Mouse (Mus musculus): Measurements from ENCODE around the gene Unc5c. TPM values are rescaled to one million over a fixed set of nuclear protein-coding genes. Genes with fewer than 3 reads are reported as not detected.

Unc5c gene
- polyA plus RNA-seq (2015; fragmentation: Nextera tagmentation; extraction: Ambion mirVana), result 7.0 and 9.1 TPM in 2 replicates

DNA sequence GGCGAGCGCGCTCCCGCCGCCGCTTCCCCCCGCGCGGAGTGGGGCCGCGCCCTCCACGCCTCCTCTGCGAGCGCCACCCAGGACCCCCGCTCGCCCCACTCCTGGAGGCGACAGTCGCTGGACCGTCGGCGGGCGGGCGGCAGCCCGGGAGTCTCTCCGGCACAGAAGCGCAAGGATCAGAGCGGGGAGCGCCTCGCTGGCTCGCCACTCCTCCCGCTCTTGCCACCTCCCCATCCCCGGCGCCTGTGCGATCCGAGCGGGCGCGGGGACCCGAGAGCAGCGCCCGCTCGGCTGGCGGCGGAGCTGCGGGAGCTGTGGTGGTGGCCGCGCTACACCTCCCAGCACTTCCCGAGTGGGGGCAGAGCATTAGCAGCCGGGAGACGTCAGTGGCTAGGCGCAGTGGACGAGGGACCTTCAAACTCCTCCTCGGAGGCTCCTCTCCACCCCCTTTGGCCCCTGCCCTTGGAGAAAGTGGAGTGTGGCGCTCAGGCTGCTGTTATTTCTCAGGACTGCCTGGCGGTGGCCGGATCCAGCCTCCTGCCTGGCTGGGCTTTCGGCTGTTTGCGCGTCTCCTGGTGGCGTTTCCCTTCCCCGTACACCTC is at the start of gene Unc5c:
Unc5c (plus strand) TSS at position 113 of the 602 bp plus-strand sequence.
- Histone ChIP-seq H3K4me1 (peaks cover 7% of the 10 kb centered on the region; the same call in 1 of the 2 replicates), H3K4me2 (peak within 1 kb of the TSS; percentile 90), H3K4me3 (replicated peaks) (peak within 1 kb of the TSS; percentile 65), H3K36me3 (no peaks in the 10 kb centered on the region), H3K9ac (peak within 1 kb of the TSS; percentile 35; the same call in 1 of the 2 replicates), H3K9me3 (no peaks in the 10 kb centered on the region), H3K27ac (peak within 1 kb of the TSS; percentile 79), H3K27me3 (replicated peaks) (peaks cover 15% of the 10 kb centered on the region)
- ATAC-seq (ENCODE audit: insufficient read depth, low FRiP score, low read depth), result peak; percentile 84
- WGBS, result 1% methylated on average over 52 of the region's 61 CpGs

DNA sequence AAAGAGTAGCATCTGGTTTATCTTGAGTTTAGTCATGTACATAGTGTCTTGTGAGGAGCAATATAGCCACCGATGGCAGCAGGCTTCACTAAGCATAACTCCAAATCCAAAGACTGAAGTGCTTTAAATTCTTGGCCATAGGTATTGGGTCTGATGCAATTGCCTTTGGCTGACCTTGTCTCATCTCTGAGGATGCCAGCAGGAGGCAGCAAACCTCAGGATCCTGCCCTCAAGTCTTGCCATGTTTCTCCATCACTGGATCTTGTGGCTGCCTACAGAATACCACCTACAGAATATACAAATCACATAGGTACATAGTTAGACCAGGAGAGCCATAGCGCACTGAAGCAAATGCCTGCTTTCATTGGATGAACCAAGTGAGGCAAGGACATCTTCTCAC is 7.5 kb upstream of the Unc5c start:
- no peak for ATAC-seq (ENCODE audit: insufficient read depth, low FRiP score, low read depth)
- Histone ChIP-seq H3K9me3 (no peaks in the 10 kb centered on the region), H3K27me3 (replicated peaks) (no peaks in the 10 kb centered on the region), H3K9ac (no peak overlapping the region), H3K36me3 (no peaks in the 10 kb centered on the region), H3K27ac (no peak overlapping the region), H3K4me1 (no peaks in the 10 kb centered on the region), H3K4me2 (no peak overlapping the region), H3K4me3 (replicated peaks) (no peak overlapping the region)
- WGBS, result 94% methylated on average over 2 of the region's 2 CpGs

DNA sequence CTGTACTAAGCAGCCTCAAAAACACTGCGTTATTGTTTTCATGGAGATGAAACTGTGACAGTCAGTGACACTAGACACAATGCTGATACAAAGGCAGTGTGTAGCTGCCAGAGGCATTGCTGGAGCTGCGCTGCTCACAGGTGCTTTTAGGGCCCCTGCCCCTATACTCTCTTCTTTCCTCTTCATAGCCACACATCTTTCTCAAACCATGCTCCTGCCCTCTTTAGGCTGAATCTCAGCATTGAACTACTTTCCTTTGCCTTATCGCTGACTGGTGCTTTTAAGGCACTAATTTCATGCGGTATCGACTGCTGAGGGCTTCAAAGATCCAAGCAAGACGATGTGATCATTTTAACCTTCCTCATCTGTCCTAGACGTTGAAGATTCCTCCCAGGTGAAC is 2.5 kb upstream of the Unc5c start:
- no peak overlapping the region for H3K4me2 ChIP-seq
- H3K9me3 ChIP-seq, result no peaks in the 10 kb centered on the region
- H3K27me3 ChIP-seq (replicated peaks), result peaks cover 15% of the 10 kb centered on the region
- no peak overlapping the region for H3K4me3 ChIP-seq (replicated peaks)
- no peak overlapping the region for H3K9ac ChIP-seq
- peaks cover 7% of the 10 kb centered on the region; the same call in 1 of the 2 replicates for H3K4me1 ChIP-seq
- no peaks in the 10 kb centered on the region for H3K36me3 ChIP-seq
- 74% methylated on average over 7 of the region's 7 CpGs for WGBS
- no peak for ATAC-seq (ENCODE audit: insufficient read depth, low FRiP score, low read depth)
- no peak overlapping the region for H3K27ac ChIP-seq

DNA sequence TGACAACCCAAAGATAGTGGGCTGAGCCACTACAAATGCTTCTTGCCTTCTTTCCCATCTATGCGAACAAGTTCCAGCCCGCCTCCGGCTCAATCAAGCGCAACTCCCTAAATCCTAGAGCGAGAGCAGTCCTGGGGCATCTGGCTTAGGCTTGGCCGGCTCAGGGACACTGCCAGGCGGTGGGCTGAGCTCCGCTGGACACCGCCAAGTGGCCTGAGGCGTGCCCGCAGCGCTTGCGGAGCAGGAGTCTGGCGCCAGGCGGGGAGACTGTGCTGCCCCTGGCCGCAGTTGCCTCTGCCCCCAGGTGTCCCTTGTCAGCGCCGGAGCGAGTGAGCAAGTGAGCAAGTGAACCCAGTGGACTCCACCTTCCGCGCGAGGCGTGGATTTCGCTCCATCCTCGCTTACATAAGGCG is 319 bp upstream of the Unc5c start:
- peak overlapping the region; percentile 90 for H3K4me2 ChIP-seq
- peak overlapping the region; percentile 65 for H3K4me3 ChIP-seq (replicated peaks)
- no peaks in the 10 kb centered on the region for H3K36me3 ChIP-seq
- 1% methylated on average over 26 of the region's 26 CpGs for WGBS
- peak overlapping the region; percentile 79 for H3K27ac ChIP-seq
- peaks cover 15% of the 10 kb centered on the region for H3K27me3 ChIP-seq (replicated peaks)
- ATAC-seq (ENCODE audit: insufficient read depth, low FRiP score, low read depth), result peak; percentile 37
- H3K4me1 ChIP-seq, result peaks cover 7% of the 10 kb centered on the region; the same call in 1 of the 2 replicates
- H3K9ac ChIP-seq, result peak overlapping the region; percentile 33; the same call in 1 of the 2 replicates
- no peaks in the 10 kb centered on the region for H3K9me3 ChIP-seq

DNA sequence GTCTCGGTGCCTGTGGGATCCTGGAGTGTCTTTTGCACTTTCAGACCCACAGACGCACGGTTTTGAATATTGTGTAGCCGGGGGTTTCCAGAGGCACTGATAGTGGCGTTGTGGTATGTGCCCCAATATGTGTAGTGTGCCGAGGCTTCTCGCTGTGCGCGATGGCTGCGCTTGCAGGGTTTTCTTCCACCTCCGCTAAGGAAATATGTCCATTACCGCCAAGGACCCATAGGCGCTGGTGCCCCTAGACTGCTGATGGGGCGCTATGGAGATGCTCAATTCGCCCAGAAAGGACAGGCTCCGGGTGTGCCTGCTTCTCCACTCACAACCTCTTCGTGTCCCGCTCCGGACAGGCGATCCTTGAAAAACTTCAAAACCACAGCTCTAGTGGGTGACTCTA is 1.0 kb downstream of the Unc5c start:
- peak overlapping the region; percentile 90 for H3K4me2 ChIP-seq
- H3K4me1 ChIP-seq, result peaks cover 7% of the 10 kb centered on the region; the same call in 1 of the 2 replicates
- H3K36me3 ChIP-seq, result no peaks in the 10 kb centered on the region
- no peaks in the 10 kb centered on the region for H3K9me3 ChIP-seq
- peaks cover 15% of the 10 kb centered on the region for H3K27me3 ChIP-seq (replicated peaks)
- peak overlapping the region; percentile 35; the same call in 1 of the 2 replicates for H3K9ac ChIP-seq
- no peak for ATAC-seq (ENCODE audit: insufficient read depth, low FRiP score, low read depth)
- peak overlapping the region; percentile 7; the same call in 1 of the 2 replicates for H3K27ac ChIP-seq
- WGBS, result 2% methylated on average over 20 of the region's 20 CpGs
- peak overlapping the region; percentile 65 for H3K4me3 ChIP-seq (replicated peaks)

DNA sequence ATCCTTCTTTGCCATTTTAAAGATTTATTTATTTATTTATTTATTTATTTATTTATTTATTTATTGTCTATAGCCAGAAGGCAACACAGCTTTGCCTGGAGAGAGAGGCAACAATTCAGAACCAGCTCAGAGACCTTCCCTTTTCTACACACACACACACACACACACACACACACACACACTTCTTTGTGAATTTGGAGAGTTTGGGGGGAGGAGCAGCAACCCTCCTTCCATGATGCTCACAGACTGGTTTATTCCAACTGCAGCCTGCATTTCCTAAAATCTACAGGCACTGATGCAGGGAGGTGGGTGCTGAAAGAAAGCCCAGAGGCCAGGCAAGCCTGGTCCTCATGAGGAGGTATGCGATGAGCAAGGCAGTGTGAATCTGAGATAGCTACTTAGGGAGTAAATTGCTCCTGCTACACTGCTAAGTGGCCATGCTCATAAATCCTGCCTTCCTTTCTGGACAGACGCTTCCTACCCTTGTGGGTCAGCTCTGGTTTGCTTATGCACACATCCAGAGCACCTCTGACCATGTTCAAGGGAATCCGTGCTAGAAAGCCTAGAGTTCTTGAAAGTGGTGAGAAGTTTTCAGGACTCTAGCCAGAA is 1.8 kb downstream of the Unc5c start:
- WGBS, result 27% methylated on average over 3 of the region's 3 CpGs
- Histone ChIP-seq H3K4me3 (replicated peaks) (peak overlapping the region; percentile 65), H3K27me3 (replicated peaks) (peaks cover 15% of the 10 kb centered on the region), H3K4me2 (peak overlapping the region; percentile 90), H3K4me1 (peaks cover 7% of the 10 kb centered on the region; the same call in 1 of the 2 replicates), H3K9ac (no peak overlapping the region; the same call in 1 of the 2 replicates), H3K36me3 (no peaks in the 10 kb centered on the region), H3K9me3 (no peaks in the 10 kb centered on the region), H3K27ac (no peak overlapping the region)
- ATAC-seq (ENCODE audit: insufficient read depth, low FRiP score, low read depth), result no peak

DNA sequence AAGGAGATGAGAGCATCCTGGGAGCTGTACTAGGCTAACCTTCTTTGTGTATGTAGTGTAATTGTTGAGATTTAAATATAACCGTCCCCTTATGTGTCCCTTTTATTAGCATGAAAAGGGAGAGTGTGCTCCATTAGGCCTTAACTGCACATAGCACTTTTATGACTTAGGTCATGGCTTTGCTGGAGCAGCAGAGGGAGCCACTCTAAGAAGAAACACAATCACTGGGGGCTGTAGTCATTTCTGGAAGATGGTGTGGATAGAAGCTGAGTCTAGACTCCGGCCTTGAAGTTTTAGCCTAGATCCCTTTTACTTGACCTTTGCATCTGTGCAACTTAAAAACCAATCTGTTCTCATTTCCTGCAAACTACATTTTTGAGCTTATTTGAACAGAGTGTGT is 4.3 kb downstream of the Unc5c start:
- WGBS, result 55% methylated on average over 2 of the region's 2 CpGs
- no peak overlapping the region for H3K4me2 ChIP-seq
- H3K9ac ChIP-seq, result no peak overlapping the region
- H3K27ac ChIP-seq, result no peak overlapping the region
- no peak for ATAC-seq (ENCODE audit: insufficient read depth, low FRiP score, low read depth)
- no peak overlapping the region for H3K4me3 ChIP-seq (replicated peaks)
- H3K4me1 ChIP-seq, result peaks cover 7% of the 10 kb centered on the region; the same call in 1 of the 2 replicates
- no peaks in the 10 kb centered on the region for H3K36me3 ChIP-seq
- peaks cover 11% of the 10 kb centered on the region for H3K27me3 ChIP-seq (replicated peaks)
- no peaks in the 10 kb centered on the region for H3K9me3 ChIP-seq

DNA sequence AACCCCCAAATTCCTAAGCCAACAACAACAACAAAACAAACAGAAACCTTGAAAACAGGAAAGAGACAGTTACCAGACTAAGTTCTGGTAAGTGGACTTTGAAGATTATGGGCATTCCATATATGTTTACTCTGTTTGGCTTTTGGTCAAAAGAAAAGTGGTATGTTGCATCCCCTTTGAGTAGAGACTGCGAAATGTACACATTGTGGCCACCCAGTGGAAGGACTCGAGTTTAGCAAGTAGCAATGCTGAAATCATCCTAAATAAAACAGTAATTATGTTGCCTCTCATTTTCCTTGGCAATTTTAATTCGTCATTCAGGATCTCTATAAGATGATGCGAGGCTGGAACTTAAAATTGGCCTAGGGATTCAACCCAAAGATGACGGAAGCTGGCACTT is 8.2 kb downstream of the Unc5c start:
- H3K9me3 ChIP-seq, result no peaks in the 10 kb centered on the region
- no peak overlapping the region for H3K4me2 ChIP-seq
- H3K36me3 ChIP-seq, result no peaks in the 10 kb centered on the region
- 72% methylated on average over 5 of the region's 5 CpGs for WGBS
- no peaks in the 10 kb centered on the region for H3K27me3 ChIP-seq (replicated peaks)
- no peak overlapping the region for H3K27ac ChIP-seq
- H3K9ac ChIP-seq, result no peak overlapping the region
- no peaks in the 10 kb centered on the region for H3K4me1 ChIP-seq
- ATAC-seq (ENCODE audit: insufficient read depth, low FRiP score, low read depth), result no peak
- no peak overlapping the region for H3K4me3 ChIP-seq (replicated peaks)

DNA sequence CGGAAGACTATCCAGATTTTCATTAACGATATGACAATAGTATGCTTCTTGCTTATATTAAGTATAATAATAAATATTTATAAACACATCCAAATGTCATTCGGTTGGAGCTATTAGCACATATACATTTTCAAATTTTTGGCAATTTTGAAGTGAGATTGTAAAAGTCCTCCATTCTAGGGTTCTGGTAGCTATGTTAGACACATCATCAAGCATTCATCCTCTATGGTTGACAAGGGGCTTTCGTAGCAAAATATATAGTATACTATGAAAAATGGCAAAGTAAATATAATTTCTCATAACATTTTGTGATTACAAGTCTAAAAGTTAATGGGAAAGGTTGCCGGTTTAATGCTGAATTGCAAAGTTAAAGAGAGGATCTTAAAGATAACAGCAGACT is 10.4 kb downstream of the Unc5c start:
- no peak for ATAC-seq (ENCODE audit: insufficient read depth, low FRiP score, low read depth)
- Histone ChIP-seq H3K4me1 (no peaks in the 10 kb centered on the region), H3K27me3 (replicated peaks) (no peaks in the 10 kb centered on the region), H3K9ac (no peak overlapping the region), H3K9me3 (no peaks in the 10 kb centered on the region), H3K36me3 (no peaks in the 10 kb centered on the region), H3K27ac (no peak overlapping the region), H3K4me3 (replicated peaks) (no peak overlapping the region), H3K4me2 (no peak overlapping the region)
- 54% methylated on average over 5 of the region's 5 CpGs for WGBS

DNA sequence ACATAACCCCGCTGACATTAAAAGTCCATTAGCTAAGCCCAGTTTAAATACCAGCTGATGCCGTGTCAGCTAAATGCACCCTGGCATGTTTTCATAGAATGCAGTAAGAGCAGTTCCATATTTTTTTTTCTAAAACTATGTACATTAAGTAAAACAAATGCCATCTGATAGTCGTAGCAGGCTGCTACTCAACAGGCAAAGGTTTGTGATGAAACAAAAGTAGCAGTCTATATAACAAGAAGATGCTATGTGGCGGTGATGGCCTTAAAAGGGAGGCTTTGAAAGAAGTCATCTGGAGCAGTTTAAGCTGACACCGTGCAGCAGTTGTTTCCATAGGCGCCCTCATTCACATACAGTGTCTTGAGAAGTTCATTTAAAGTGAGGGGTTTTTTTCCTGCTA is 10.9 kb downstream of the Unc5c start:
- Histone ChIP-seq H3K4me1 (no peaks in the 10 kb centered on the region), H3K27ac (no peak overlapping the region), H3K4me2 (no peak overlapping the region), H3K27me3 (replicated peaks) (no peaks in the 10 kb centered on the region), H3K9ac (no peak overlapping the region), H3K36me3 (no peaks in the 10 kb centered on the region), H3K4me3 (replicated peaks) (no peak overlapping the region), H3K9me3 (no peaks in the 10 kb centered on the region)
- WGBS, result 31% methylated on average over 6 of the region's 6 CpGs
- peak; percentile 66; the same call in 1 of the 2 replicates for ATAC-seq (ENCODE audit: insufficient read depth, low FRiP score, low read depth)

DNA sequence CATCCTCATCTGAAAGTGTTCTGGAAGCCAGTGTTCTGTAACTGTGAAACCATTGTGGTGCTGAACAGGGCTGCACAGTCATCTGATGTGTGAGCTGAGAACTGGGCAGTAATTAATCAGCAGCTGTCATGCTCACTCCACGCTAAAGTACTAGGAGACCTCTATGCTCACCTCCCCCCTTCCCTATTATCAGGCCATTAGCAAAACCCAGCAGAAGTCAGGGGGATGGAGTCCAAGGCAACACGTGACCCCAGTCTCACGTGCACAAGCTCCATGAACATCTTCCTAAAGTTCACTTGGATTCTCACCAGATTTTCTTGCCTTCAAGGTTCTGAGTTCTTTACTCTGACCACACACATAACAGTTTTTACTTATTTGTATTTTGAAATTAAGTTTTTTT is 11.7 kb downstream of the Unc5c start:
- Histone ChIP-seq H3K36me3 (no peaks in the 10 kb centered on the region), H3K4me2 (no peak overlapping the region), H3K9ac (no peak overlapping the region), H3K9me3 (no peaks in the 10 kb centered on the region), H3K4me3 (replicated peaks) (no peak overlapping the region), H3K27me3 (replicated peaks) (no peaks in the 10 kb centered on the region), H3K4me1 (no peaks in the 10 kb centered on the region), H3K27ac (no peak overlapping the region)
- ATAC-seq (ENCODE audit: insufficient read depth, low FRiP score, low read depth), result peak; percentile 58; the same call in 1 of the 2 replicates
- WGBS, result 39% methylated on average over 3 of the region's 3 CpGs

DNA sequence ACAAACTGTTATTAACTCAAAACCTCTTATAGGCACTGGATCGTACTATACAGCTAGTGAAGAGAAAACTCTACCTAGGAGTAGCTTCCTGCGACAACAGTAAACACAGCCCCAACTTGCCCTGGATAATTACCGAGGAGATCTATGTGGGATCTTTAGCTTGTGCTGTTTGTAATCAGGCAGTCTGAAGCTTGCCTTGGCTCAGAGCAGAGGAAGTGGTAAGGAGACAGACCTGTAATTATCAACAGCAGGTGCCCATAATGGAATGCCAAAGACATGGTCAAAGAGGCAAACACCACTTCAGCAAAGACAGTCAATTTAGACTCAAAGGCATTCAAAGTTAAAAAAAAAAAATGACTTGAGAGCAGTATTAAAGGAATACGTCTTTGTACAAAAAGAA is 17.4 kb downstream of the Unc5c start:
- H3K27ac ChIP-seq, result no peak overlapping the region
- H3K36me3 ChIP-seq, result no peaks in the 10 kb centered on the region
- H3K4me1 ChIP-seq, result no peaks in the 10 kb centered on the region
- WGBS, result 75% methylated on average over 4 of the region's 4 CpGs
- H3K4me3 ChIP-seq (replicated peaks), result no peak overlapping the region
- ATAC-seq (ENCODE audit: insufficient read depth, low FRiP score, low read depth), result no peak
- H3K27me3 ChIP-seq (replicated peaks), result no peaks in the 10 kb centered on the region
- no peaks in the 10 kb centered on the region for H3K9me3 ChIP-seq
- H3K9ac ChIP-seq, result no peak overlapping the region
- no peak overlapping the region for H3K4me2 ChIP-seq
